Mouse (Mus musculus) kidney, postnatal 25 days (tissue): ENCODE data around the gene Arl3.
"Not testable (repeated sequence)": the region's sequence is repeated elsewhere in the genome, so short reads cannot be mapped to it uniquely, and the experiment has no call there.

Experiments
- DNase-seq, 2 experiments: peaks; one replicate each; pipeline ENCODE4 v3.0.0; 2021; ENCODE audit warnings: mixed read lengths in 2 of 2

Arl3 gene

DNA sequence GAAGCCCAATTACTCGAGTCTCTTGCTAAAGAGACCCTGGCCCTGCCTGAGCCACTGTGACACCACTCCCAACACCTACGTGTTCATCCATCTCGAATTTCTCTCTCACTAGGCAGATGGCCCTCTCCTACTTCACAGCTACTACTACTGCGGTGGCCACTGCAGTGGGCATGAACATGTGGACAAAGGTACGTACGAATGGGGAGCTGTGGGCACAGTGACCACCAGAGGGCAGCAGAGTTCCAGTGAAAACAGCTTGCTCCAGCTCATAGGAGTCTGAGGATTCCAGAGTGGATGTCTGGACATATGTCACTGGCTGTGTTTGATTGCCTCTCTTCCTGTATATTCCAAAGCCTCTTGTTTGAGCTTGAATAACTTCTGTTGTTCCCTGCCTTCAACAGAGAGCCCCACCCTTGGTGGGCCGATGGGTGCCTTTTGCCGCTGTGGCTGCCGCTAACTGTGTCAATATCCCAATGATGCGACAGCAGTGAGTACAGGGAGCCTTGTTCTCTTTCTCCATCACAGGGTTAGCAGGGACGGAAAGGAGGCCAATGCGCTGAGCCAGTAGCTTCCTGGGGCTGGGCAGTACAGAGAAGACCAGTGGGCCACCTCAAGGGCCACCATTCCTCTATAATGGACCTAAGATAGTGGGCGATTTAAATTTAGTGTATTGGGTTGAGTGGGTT, 15.0 kb upstream of the Arl3 start:
- peak; percentile 87 to 94 for DNase-seq

DNA sequence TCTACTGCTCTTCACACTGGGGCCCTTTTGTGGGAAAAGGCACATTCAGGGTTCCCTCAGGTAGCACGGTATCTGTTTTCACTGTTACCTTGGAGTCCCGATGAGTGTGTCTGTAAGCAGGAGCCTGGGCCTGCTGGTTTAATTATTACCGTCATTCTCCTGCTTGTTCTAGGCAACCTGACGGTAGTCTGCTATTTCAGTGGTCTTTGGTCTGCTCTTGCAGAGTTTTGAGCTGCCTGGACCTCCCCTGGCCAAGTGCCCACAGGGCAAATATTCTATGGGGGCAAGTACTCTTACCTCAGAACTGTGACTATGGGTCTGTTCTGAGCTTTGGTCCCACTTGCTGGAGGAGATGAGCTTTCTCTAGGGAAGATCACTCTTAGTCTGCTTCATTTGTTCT, 2.2 kb upstream of the Arl3 start:
- DNase-seq = peak; percentile 75 to 90

DNA sequence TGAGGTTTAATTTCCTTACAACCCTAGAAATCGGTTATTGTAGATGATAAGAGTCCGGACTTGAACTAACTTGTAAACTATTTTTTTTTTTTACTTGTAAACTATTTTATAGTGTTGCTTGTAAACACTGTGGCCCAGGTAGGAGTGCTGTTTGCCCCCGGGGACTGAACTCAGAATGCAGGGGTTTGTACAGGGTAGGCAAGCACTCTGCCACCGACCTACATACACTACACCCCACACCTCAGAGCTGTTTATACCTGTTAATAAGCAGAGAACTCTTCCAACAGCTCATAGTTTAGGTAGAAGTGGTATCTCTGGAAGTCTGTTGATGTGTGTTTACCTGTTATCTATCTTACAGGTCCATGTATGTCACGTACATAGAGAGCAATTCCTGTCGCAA, 992 bp upstream of the Arl3 start:
- DNase-seq = no peak

DNA sequence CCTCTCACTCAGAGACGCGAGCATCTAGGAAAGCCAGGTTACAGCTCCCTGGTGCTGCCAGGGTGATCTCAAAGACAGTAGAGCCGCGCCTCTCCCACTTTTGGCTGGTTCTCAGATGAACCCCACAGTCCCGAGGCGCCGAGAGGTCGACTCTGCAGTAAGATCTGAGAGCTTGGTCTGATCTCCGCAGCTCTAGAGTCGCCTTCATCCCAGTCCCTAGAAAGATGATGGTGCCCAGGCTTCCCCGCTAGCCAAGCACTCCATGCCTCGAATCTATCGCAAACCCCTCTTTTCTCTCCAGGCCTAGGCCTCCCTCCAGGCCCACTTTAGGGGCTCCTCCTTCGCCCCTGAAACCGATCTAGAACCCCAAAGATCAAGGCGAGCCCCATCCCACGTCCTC, 450 bp downstream of the Arl3 start:
- peak; percentile 22 to 58 for DNase-seq

DNA sequence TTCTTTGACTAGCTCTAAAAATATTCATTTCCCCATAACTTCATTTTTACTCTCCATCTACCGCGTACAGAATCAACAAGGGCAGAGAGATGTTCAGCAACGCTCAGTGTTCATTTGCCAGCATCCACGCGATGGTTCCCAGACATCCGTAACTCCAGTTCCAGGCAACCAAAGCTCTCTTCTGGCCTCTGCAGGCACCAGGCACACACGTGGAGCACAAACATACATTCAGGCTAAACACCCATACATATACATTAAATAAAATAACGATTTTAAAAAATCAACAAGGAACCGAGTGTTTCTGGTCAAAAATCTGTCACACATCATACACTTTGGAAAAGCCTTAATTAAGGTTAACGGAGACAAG, 1.1 kb downstream of the Arl3 start:
- DNase-seq = no peak

DNA sequence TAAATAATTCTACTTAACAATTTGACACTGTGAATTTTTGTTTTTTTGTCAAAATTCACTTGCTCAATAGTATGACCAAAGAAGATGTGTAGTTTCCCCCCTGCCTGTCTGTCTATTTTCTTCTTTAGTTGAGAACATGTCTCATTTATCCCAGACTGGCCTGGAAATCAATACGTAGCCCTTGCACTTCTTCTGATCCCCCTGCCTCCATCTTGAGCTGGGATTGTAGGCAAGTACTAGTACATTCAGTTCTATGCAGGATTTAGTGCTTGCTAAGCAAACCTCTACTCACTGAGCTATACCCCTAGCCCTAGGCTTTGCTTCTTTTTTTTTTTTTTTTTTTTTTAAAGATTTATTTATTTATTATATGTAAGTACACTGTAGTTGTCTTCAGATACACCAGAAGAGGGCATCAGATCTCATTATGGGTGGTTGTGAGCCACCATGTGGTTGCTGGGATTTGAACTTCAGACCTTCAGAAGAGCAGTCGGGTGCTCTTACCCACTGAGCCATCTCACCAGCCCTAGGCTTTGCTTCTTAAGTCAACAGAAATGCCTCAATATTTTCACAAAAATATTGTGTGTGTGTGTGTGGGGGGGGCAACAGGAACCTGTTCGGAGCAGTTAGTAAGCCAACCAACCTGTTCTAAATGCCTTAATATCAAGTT, 1.7 kb downstream of the Arl3 start:
- DNase-seq = not testable (repeated sequence)

DNA sequence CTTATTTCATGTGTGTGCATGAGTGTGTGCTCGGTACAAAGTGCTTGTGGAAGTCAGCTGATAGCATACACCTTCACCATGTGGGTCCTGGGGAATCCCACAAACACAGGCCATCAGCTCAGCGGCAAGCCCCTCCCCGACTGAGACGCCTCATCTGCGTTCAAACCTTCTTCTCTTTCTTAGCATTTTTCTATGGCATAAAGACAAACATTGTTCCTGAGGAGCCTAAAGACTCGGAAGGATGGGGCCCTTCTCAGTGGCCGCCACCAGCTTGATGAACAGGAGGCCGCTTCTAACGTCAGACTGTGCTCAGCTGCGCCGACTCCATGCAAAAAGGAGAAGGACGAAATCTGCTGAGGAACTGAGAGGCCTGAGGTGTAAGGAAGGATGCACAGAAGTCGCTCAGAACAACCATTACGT, 8.9 kb downstream of the Arl3 start:
- no peak for DNase-seq

DNA sequence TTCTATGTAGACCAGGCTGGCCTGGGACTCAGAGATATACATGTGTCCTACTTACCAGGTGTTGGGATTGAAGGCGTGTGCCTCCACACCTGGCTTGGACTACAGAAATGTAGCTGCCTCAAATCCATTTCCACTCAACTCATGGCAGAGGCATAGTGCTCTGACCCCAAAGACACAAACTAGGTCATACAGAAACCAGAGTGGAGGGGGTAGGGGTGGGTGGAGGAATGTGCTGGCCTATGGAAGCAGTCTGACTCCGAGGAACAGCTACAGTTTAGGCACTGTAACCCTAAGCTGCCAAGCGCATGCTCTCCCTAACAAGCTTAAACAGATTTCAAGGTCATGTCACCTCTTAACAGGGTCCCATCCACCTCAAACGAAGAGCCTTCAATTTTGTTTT, 9.4 kb downstream of the Arl3 start:
- no peak for DNase-seq

DNA sequence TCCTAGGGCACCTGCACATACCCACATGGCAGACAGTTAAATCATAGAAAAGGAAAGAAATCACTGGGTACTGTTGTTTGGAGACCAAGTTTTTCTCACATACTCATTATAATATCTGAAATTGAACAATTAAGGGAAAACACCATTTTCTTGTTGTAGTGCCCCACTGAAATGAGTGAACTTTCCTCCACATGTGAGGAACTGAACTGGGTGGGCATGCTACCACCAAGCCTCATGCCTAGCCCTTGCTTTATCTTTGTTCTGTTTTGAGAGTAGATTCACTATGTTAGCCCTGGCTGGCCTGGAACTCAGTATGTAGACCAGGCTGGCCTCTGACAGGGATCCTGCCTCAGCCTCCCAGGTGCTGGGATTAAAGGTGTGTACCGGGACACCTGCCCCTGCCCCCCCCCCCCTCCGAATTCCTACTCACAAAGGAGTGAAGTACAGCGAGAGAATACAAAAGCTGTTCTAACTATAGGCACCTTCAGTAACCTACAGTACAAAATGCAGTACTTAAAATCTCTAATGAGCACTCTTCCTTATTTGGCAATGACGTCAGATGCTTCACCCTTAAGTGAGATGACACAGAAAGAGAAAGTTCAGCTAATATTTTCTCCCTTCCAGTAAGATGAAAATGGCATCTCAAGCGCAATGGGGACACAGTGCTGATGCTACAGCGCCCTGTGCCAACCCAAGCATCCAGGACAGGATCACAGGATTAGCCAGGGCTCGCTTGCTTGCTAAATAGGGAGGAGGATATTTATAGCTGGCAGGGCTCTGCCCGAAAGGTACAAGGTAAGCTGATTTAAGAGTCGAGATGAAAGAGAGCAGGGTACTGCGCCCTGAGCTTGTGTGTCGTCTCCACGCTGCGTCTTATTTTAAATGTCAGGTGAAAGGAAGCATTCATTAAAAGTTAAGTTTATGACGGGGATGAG, 10.2 kb downstream of the Arl3 start:
- no peak for DNase-seq

DNA sequence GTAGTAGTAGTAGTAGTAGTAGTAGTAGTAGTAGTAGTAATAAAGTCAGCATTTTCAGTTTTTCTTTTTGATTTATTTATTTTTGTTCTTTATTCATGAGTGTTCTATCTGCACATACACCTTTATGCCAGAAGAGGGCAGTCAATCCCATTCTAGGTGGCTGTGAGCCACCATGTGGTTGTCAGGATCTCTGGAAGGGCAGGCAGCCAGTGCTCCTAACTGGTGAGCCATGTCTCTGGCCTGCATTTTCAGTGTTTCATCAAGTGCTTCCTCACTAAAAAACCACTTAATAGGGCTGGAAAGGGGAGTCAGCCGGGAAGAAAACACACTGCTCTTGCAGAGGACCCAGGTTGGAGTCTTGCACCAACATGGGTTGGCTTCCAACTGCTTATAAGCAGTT, 10.9 kb downstream of the Arl3 start:
- peak; percentile 76 to 80 for DNase-seq

DNA sequence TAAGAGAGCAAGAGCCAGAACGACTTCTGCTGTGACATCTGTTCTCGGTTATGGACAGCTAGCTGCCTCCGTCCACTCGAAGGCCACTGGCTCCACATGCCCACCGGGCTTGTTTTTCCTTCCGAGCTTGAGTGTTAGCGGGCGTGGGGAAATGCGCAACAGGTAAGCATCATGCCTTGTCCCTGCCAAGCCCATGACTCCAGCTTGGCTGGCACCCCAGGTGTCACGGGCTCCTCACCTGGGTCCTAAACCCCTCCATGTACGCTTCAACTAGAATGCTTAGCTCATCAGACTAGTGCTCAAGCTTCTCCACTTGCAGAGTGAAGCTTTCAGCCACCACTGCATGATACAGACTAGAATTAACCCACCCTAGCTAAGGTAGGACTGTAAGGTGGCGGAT, 14.4 kb downstream of the Arl3 start:
- peak; percentile 29 to 71 for DNase-seq

DNA sequence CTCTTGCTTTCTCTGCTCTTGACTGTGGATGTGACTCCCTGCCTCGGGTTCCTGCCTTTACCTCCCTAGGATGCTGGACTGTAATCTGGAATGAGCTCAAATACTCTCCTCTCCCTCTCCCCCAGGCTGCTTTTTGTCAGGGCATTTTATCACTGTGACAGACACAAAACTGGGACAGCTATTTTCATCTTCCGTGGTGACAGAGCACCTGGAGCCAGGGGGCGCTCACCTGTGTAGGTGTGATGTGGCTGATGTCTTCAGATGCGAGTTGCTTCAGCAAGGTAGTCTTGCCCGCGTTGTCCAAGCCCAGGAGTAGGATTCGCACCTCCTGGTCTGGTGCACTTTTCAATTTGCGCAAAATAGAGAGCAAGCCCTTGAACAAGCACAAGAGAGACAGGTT, 15.0 kb downstream of the Arl3 start:
- DNase-seq = no peak

DNA sequence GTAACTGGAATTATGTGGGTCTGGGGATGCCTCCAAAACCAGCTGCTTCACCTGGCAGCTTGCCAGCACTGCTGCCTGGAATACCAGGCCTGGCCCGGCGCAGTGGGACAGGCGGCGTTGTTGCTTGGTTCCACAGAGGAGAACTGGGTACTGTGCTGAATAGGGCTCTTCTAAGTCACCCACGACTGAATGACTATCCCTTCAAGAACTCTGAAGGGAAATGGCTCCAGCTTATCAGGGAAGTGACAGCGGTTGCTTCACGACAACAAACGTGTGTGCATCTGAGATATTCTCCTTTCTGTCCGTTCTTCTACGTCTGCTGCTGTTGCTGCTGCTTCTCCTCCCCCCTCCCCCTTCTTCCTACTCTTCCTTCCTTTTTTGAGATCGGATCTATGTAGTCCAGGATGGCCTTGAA, 19.4 kb downstream of the Arl3 start:
- peak; percentile 45 to 55 for DNase-seq

DNA sequence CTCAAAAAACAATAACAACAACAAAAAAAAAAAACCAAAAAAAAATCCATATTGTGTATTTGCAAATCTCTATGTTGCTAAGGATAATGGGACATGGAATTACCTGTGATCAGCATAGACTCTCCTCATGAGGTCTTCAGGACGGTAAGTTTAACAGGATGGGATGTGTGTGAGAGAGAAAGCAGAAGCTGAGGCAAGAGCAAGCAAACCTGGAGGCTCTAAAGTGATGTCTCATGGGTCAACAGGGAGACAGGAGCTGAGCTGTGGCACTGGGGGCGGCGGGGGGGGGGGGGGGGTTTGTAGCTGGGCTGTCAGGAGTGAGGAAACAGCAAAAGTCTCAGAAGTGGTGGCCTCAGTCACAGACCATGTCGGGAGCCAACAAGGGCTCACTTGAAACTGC, 20.5 kb downstream of the Arl3 start:
- no peak for DNase-seq

DNA sequence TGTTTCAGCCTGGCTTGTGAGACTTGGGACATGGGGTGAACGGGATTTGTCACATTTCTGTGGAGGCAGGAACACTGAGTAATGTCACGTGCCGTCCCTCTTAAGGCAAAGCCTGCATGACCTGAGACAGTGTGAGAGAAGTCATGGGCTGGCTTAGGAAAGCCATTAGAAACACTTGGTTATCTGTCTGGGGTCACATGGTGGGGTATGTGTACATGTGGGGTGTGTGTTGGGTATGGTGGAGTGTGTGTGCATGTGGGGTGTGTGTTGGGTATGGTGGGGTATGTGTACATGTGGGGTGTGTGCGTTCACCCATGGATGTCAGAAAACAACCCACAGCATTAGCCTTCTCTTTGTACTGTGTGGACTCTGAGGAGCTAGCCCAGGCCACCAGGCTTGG, 22.6 kb downstream of the Arl3 start:
- no peak for DNase-seq

DNA sequence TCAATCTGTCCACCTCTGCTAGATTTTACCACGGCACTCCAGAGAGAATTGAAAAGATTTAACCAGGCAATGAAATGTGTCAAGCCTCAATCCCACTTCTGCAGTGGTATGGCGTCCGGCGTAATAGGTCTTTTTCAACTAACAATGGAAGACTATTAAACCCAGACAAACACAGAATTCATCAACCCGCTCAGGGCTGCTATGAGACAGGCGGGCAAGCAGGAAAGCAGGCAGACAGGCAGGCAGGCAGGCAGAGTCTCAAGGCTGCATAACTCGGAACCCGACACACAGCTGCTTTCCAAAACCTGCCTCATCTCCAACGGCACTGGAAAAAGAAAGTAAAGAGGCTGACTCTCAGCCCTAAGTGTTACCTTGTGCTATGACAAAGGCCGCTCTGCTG, 24.9 kb downstream of the Arl3 start:
- no peak for DNase-seq

DNA sequence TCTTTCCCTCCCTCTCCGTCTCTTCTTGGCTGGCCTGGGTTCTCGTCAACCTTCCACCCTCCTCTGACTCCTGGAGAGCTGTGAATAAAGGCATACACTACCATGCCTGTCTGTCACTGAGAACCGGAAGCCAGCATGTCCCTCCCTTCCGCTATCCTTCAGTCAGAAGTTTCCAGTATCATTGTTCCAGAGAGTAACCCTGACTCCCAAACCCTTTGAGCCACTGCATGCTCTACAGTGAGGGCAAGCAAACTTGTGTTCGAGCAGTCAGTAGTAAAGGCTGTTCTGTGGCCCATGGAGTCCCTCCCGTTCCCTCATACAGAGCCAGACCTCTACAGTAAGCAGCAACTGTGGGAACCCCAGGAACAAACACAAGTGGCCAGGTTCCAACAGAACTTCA, 25.4 kb downstream of the Arl3 start:
- no peak for DNase-seq

DNA sequence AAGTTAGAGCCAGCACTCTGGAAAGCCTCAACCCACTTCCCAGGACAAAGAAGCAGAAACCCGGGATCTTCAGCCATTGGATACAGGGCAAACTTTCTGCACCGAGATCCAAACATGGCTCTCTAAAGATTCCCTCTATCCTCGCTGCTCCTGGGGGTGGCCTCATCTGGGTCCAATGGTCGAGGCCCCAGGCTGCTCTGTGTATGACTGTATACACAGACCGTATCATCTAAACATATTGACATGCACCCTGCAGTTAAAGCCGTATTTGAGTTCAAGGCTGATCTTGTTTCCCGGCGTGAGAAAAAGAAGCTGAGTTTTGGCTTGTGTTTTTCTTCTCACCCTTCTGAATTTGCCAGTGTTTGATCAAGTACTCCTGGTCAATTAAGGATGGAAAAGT, 30.2 kb downstream of the Arl3 start:
- no peak for DNase-seq

DNA sequence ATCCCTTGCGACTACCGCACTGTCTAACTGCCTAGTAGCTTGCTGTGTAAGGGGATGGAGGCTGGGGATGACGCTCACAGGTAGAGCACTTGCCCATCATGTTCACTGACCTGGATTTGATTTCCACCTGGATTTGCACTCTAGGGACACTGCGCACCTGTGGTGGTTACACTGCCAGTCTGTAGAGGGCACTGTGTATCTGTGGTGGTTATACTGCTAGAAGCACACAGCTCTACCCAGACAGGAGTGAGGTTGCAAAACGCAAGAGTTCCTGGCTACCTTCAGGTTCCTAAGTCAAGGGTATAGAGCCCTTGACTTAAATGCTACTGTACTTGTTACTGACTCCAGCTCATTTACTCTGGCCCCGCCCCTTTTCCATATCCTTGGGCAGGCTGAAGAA, 34.8 kb downstream of the Arl3 start:
- peak in 1 of 2 experiments; percentile 50 for DNase-seq

DNA sequence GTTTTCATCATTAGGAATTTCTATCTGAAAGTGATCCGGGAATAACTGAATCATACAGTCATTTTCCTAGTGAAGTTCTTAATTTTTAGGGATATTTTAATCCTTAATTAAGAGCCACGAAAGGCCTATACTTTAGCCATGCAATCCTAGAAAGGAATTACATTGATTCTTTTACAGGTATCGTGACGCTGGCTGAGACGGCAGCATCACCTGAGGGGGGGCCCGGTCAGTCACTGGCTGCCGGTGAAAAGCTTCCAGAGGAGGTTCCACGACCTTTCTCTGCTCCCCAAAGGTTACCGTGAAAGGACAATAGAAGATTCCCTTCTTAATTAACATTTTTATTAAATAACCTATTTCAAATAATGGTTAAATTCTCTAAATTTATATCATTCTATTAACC, 35.6 kb downstream of the Arl3 start:
- no peak for DNase-seq

DNA sequence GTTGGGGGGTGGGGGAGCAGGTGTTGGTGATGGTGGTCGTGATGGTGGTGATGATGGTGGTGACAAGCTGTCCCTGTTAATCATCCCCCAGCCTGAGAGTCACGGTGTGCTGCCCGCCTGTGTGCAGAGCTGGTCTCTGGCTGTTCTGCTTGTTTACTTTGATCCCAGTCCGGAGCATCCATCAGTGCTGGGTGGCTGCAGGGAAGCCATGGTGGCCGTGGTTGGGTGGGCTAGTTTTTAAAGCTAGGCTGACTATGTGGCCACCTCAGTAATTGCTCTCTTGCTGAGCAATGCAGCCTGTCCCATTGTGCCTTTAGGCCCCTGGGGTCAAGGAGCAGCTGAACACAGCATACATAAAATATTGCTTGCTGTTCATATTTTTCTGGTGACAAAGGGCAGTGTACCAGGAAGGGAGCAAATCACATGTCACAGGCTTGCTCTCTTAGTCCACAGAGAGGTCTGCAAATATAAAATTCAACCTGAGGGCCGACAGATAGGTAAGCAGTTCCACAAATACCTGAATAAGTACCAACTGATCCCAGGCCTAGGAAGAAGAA, 38.4 kb downstream of the Arl3 start:
- DNase-seq = no peak

DNA sequence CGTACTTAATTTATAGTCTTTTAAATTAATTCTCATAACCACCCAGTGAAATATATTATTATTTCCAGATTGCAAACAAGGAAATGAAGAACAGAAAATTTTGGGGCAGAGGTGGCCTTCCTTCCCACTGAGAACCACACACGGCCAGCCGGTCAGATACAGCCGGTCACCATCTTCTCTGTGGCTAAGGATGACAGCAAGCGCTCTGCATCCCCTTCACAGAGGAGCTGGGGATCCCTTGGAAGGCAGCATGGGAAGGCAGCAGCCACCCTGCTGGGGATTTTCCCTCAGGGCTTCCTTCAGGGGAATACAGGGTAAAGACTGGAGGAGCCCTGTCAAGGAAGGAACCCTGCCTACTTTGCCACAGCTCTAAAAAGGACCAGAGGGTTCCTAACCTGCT, 39.5 kb downstream of the Arl3 start:
- no peak for DNase-seq

DNA sequence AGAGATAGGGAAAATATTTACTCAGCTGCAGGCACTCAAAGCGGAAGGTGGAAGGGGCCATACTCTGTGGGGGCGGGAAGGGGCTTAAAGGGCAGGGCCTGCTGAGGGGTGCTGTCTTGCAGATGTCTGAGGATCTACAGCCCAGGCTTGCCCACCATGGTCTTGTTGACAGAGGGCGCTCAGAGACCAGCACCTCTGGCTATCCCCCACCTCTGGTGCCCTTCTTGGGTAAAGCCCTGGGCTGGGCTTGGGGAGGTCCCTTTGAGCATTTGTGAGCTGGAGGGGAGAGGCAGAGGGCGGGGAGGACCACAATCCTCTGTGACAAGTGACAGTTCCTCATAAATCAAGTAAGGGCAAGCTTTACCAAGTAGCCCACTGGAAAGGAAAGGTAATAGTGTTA, 39.9 kb downstream of the Arl3 start:
- peak in 1 of 2 experiments; percentile 38 for DNase-seq
